Mouse (Mus musculus) hindbrain, embryonic 15.5 days (tissue): ENCODE measurements around the gene Slc39a11. TPM values are rescaled to one million over a fixed set of nuclear protein-coding genes. Genes with fewer than 3 reads are reported as not detected.

ENCODE experiments used
- ATAC-seq: fragments of 200-750 bp; cut with Nextera tagmentation; 2 replicates; pipeline ENCODE4 v1.8.0; 2017; ENCODE audit warnings: low read depth, moderate number of reproducible peaks, moderate TSS enrichment; ENCODE audit not compliant: low FRiP score
- H3K27ac ChIP-seq: fragments of 300-500 bp; sonication (generic); replicated peaks from 2 replicates; pipeline ENCODE4 v1.5.1; 2015; ENCODE audit warnings: mild to moderate bottlenecking, inconsistent platforms
- H3K27me3 ChIP-seq: fragments of 300-500 bp; sonication (generic); 2 replicates; pipeline ENCODE4 v1.6.1; 2015; ENCODE audit warnings: control low read depth, inconsistent platforms
- H3K36me3 ChIP-seq: fragments of 300-500 bp; sonication (generic); 2 replicates; pipeline ENCODE4 v1.6.1; 2015; ENCODE audit warnings: control low read depth, inconsistent platforms
- H3K4me1 ChIP-seq: fragments of 300-500 bp; sonication (generic); replicated peaks from 2 replicates; pipeline ENCODE4 v1.6.1; 2015; ENCODE audit warnings: control low read depth, inconsistent platforms
- H3K4me2 ChIP-seq: fragments of 300-500 bp; sonication (generic); 2 replicates; pipeline ENCODE4 v1.6.1; 2015; ENCODE audit warnings: moderate library complexity, mild to moderate bottlenecking, inconsistent platforms
- H3K4me3 ChIP-seq: fragments of 300-500 bp; sonication (generic); 2 replicates; pipeline ENCODE4 v1.5.1; 2015; ENCODE audit warnings: mild to moderate bottlenecking, inconsistent platforms
- H3K9ac ChIP-seq: fragments of 300-500 bp; sonication (generic); 2 replicates; pipeline ENCODE4 v1.6.1; 2015; ENCODE audit warnings: inconsistent platforms
- H3K9me3 ChIP-seq: fragments of 300-500 bp; sonication (generic); 2 replicates; pipeline ENCODE4 v1.6.1; 2016; ENCODE audit warnings: control low read depth, inconsistent platforms
- WGBS: fragments of 180-500 bp; shearing (Covaris S2); methylation state at CpG from one replicate; pipeline ENCODE4 v1.1.7; 2015; 5-methylcytosine and 5-hydroxymethylcytosine counted together
- polyA plus RNA-seq: library from polyadenylated mRNA; unstranded; fragments of >200 nt; fragmentation: Nextera tagmentation; extraction: Ambion mirVana; gene quantifications from 2 replicates; pipeline ENCODE4 v1.2.1, GENCODE M21; 2015

Gene Slc39a11
- polyA plus RNA-seq, 1 experiment from 2014 or later, result 34.2 TPM

- H3K4me2 ChIP-seq, result no peak overlapping the region
- H3K9ac ChIP-seq, result no peak overlapping the region
- no peak overlapping the region for H3K4me3 ChIP-seq
- no peaks in the 10 kb centered on the region; the same call in 1 of the 2 replicates for H3K36me3 ChIP-seq
- WGBS, result 63% methylated on average over 15 of the region's 15 CpGs
- H3K9me3 ChIP-seq, result no peaks in the 10 kb centered on the region
- no peak overlapping the region for H3K27ac ChIP-seq
- no peaks in the 10 kb centered on the region for H3K27me3 ChIP-seq
- no peak for ATAC-seq
- peaks cover 19% of the 10 kb centered on the region for H3K4me1 ChIP-seq
Measured at GRCm38 (mm10) chr11:113458582-113459210, 191.2 kb downstream of the Slc39a11 start.

GRCm38 (mm10) chr11:113452861-113453568 lies 196.9 kb downstream of the Slc39a11 start:
- Histone ChIP-seq H3K9me3 (no peaks in the 10 kb centered on the region), H3K4me2 (no peak overlapping the region), H3K4me1 (peaks cover 19% of the 10 kb centered on the region), H3K9ac (no peak overlapping the region), H3K27me3 (no peaks in the 10 kb centered on the region), H3K4me3 (no peak overlapping the region), H3K36me3 (no peaks in the 10 kb centered on the region; the same call in 1 of the 2 replicates), H3K27ac (peak overlapping the region; percentile 52)
- WGBS, result 33% methylated on average over 16 of the region's 16 CpGs
- peak; percentile 68 for ATAC-seq

GRCm38 (mm10) chr11:113451301-113451700 lies 198.6 kb downstream of the Slc39a11 start:
- no peak for ATAC-seq
- Histone ChIP-seq H3K9me3 (no peaks in the 10 kb centered on the region), H3K36me3 (no peaks in the 10 kb centered on the region; the same call in 1 of the 2 replicates), H3K4me3 (no peak overlapping the region), H3K4me1 (peaks cover 19% of the 10 kb centered on the region), H3K4me2 (no peak overlapping the region), H3K9ac (no peak overlapping the region), H3K27me3 (no peaks in the 10 kb centered on the region), H3K27ac (no peak overlapping the region)
- WGBS, result 62% methylated on average over 10 of the region's 10 CpGs

- H3K36me3 ChIP-seq, result no peaks in the 10 kb centered on the region
- H3K4me2 ChIP-seq, result no peak overlapping the region
- peaks cover 19% of the 10 kb centered on the region for H3K4me1 ChIP-seq
- H3K9me3 ChIP-seq, result no peaks in the 10 kb centered on the region
- no peak overlapping the region for H3K4me3 ChIP-seq
- H3K27ac ChIP-seq, result no peak overlapping the region
- ATAC-seq, result no peak
- H3K9ac ChIP-seq, result no peak overlapping the region
- 35% methylated on average over 4 of the region's 4 CpGs for WGBS
- H3K27me3 ChIP-seq, result no peaks in the 10 kb centered on the region
Measured at GRCm38 (mm10) chr11:113450665-113451064, 199.2 kb downstream of the Slc39a11 start.

- H3K36me3 ChIP-seq, result no peaks in the 10 kb centered on the region
- no peak for ATAC-seq
- H3K27ac ChIP-seq, result no peak overlapping the region
- WGBS, result 85% methylated on average over 6 of the region's 6 CpGs
- H3K4me1 ChIP-seq, result peaks cover 19% of the 10 kb centered on the region
- no peak overlapping the region for H3K9ac ChIP-seq
- H3K27me3 ChIP-seq, result no peaks in the 10 kb centered on the region
- no peaks in the 10 kb centered on the region for H3K9me3 ChIP-seq
- H3K4me3 ChIP-seq, result no peak overlapping the region
- no peak overlapping the region for H3K4me2 ChIP-seq
Measured at GRCm38 (mm10) chr11:113450028-113450427, 199.9 kb downstream of the Slc39a11 start.

- Histone ChIP-seq H3K4me3 (no peak overlapping the region), H3K36me3 (no peaks in the 10 kb centered on the region; the same call in 1 of the 2 replicates), H3K9me3 (no peaks in the 10 kb centered on the region), H3K27ac (no peak overlapping the region), H3K27me3 (no peaks in the 10 kb centered on the region), H3K4me1 (peaks cover 10% of the 10 kb centered on the region), H3K9ac (no peak overlapping the region), H3K4me2 (no peak overlapping the region)
- no peak for ATAC-seq
- 97% methylated on average over 11 of the region's 11 CpGs for WGBS
Measured at GRCm38 (mm10) chr11:113442036-113442435, 207.8 kb downstream of the Slc39a11 start.

- peak; percentile 77 for ATAC-seq
- Histone ChIP-seq H3K9me3 (no peaks in the 10 kb centered on the region), H3K9ac (no peak overlapping the region), H3K4me3 (no peak overlapping the region), H3K27me3 (no peaks in the 10 kb centered on the region), H3K27ac (peak overlapping the region; percentile 68), H3K4me1 (peaks cover 10% of the 10 kb centered on the region), H3K4me2 (no peak overlapping the region), H3K36me3 (no peaks in the 10 kb centered on the region; the same call in 1 of the 2 replicates)
- WGBS, result 12% methylated on average over 20 of the region's 20 CpGs
Measured at GRCm38 (mm10) chr11:113439328-113440030, 210.4 kb downstream of the Slc39a11 start.

GRCm38 (mm10) chr11:113438915-113439314 lies 211.0 kb downstream of the Slc39a11 start:
- H3K9me3 ChIP-seq, result no peaks in the 10 kb centered on the region
- no peak overlapping the region for H3K4me2 ChIP-seq
- 77% methylated on average over 5 of the region's 5 CpGs for WGBS
- no peak overlapping the region for H3K9ac ChIP-seq
- H3K27ac ChIP-seq, result peak overlapping the region; percentile 68
- peak; percentile 36; the same call in 1 of the 2 replicates for ATAC-seq
- no peak overlapping the region for H3K4me3 ChIP-seq
- peaks cover 10% of the 10 kb centered on the region for H3K4me1 ChIP-seq
- H3K36me3 ChIP-seq, result no peaks in the 10 kb centered on the region; the same call in 1 of the 2 replicates
- H3K27me3 ChIP-seq, result no peaks in the 10 kb centered on the region

GRCm38 (mm10) chr11:113437357-113437756 lies 212.5 kb downstream of the Slc39a11 start:
- Histone ChIP-seq H3K27me3 (no peaks in the 10 kb centered on the region), H3K4me2 (no peak overlapping the region), H3K36me3 (no peaks in the 10 kb centered on the region; the same call in 1 of the 2 replicates), H3K4me3 (no peak overlapping the region), H3K9me3 (no peaks in the 10 kb centered on the region), H3K27ac (no peak overlapping the region), H3K4me1 (peaks cover 10% of the 10 kb centered on the region), H3K9ac (no peak overlapping the region)
- 89% methylated on average over 9 of the region's 9 CpGs for WGBS
- ATAC-seq, result no peak

- Histone ChIP-seq H3K27ac (no peak overlapping the region), H3K4me3 (no peak overlapping the region), H3K4me1 (peaks cover 10% of the 10 kb centered on the region), H3K9ac (no peak overlapping the region), H3K27me3 (no peaks in the 10 kb centered on the region), H3K9me3 (no peaks in the 10 kb centered on the region), H3K4me2 (no peak overlapping the region), H3K36me3 (no peaks in the 10 kb centered on the region; the same call in 1 of the 2 replicates)
- WGBS, result 87% methylated on average over 6 of the region's 6 CpGs
- ATAC-seq, result no peak
Measured at GRCm38 (mm10) chr11:113436299-113436698, 213.6 kb downstream of the Slc39a11 start.

GRCm38 (mm10) chr11:113435696-113436095 lies 214.2 kb downstream of the Slc39a11 start:
- no peak overlapping the region for H3K9ac ChIP-seq
- no peak overlapping the region for H3K4me2 ChIP-seq
- no peaks in the 10 kb centered on the region for H3K27me3 ChIP-seq
- ATAC-seq, result no peak
- H3K4me1 ChIP-seq, result peaks cover 10% of the 10 kb centered on the region
- no peak overlapping the region for H3K4me3 ChIP-seq
- WGBS, result 39% methylated on average over 5 of the region's 5 CpGs
- no peaks in the 10 kb centered on the region for H3K9me3 ChIP-seq
- H3K36me3 ChIP-seq, result no peaks in the 10 kb centered on the region
- H3K27ac ChIP-seq, result no peak overlapping the region

- Histone ChIP-seq H3K4me1 (peaks cover 2% of the 10 kb centered on the region; the same call in 1 of the 2 replicates), H3K9ac (no peak overlapping the region), H3K27me3 (no peaks in the 10 kb centered on the region), H3K9me3 (no peaks in the 10 kb centered on the region), H3K4me2 (no peak overlapping the region), H3K36me3 (no peaks in the 10 kb centered on the region), H3K4me3 (no peak overlapping the region), H3K27ac (no peak overlapping the region)
- 55% methylated on average over 7 of the region's 7 CpGs for WGBS
- no peak for ATAC-seq
Measured at GRCm38 (mm10) chr11:113431161-113431560, 218.7 kb downstream of the Slc39a11 start.
